Mouse (Mus musculus): ENCODE results near the gene Ddx51. TPM values are rescaled to one million over a fixed set of nuclear protein-coding genes. Genes with fewer than 3 reads are reported as not detected.

The Ddx51 gene
- polyA plus RNA-seq, 1 experiment from 2014 or later, result 18.2 TPM

GRCm38 (mm10) chr5:110664750-110665269, 11.6 kb downstream of the Ddx51 start:
- no peak overlapping the region for H3K9ac ChIP-seq
- no peaks in the 10 kb centered on the region for H3K27me3 ChIP-seq
- no peak overlapping the region for H3K4me3 ChIP-seq (replicated peaks)
- no peaks in the 10 kb centered on the region for H3K4me1 ChIP-seq (replicated peaks)
- H3K4me2 ChIP-seq, result no peak overlapping the region
- DNase-seq (no peak), ATAC-seq (ENCODE audit: low read depth) (no peak)
- H3K36me3 ChIP-seq, result peaks cover 92% of the 10 kb centered on the region
- 85% methylated on average over 2 of the region's 2 CpGs for whole genome bisulfite sequencing (ENCODE audit: insufficient replicate concordance)
- no peak overlapping the region for H3K27ac ChIP-seq
- H3K9me3 ChIP-seq (replicated peaks), result no peaks in the 10 kb centered on the region

- no peaks in the 10 kb centered on the region for H3K4me1 ChIP-seq (replicated peaks)
- ATAC-seq (ENCODE audit: low read depth), result peak; percentile 41; the same call in 1 of the 2 replicates
- no peaks in the 10 kb centered on the region for H3K9me3 ChIP-seq (replicated peaks)
- 80% methylated on average over 6 of the region's 6 CpGs for WGBS (ENCODE audit: insufficient replicate concordance)
- no peak overlapping the region for H3K4me2 ChIP-seq
- no peak overlapping the region for H3K4me3 ChIP-seq (replicated peaks)
- no peaks in the 10 kb centered on the region for H3K27me3 ChIP-seq
- no peak for DNase-seq
- no peak overlapping the region for H3K9ac ChIP-seq
- peaks cover 92% of the 10 kb centered on the region for H3K36me3 ChIP-seq
- H3K27ac ChIP-seq, result no peak overlapping the region
Measured at GRCm38 (mm10) chr5:110665486-110666121, 12.4 kb downstream of the Ddx51 start.

- H3K9ac ChIP-seq, result no peak overlapping the region
- H3K9me3 ChIP-seq (replicated peaks), result no peaks in the 10 kb centered on the region
- H3K36me3 ChIP-seq, result peaks cover 96% of the 10 kb centered on the region
- 78% methylated on average over 7 of the region's 8 CpGs for WGBS (ENCODE audit: insufficient replicate concordance)
- DNase-seq (no peak), ATAC-seq (ENCODE audit: low read depth) (no peak)
- H3K27me3 ChIP-seq, result no peaks in the 10 kb centered on the region
- no peak overlapping the region for H3K4me2 ChIP-seq
- no peak overlapping the region for H3K27ac ChIP-seq
- H3K4me1 ChIP-seq (replicated peaks), result no peaks in the 10 kb centered on the region
- no peak overlapping the region for H3K4me3 ChIP-seq (replicated peaks)
Measured at GRCm38 (mm10) chr5:110682041-110682440, 28.8 kb downstream of the Ddx51 start.

GRCm38 (mm10) chr5:110698617-110699016, 45.4 kb downstream of the Ddx51 start:
- Histone ChIP-seq H3K27ac (no peak overlapping the region), H3K4me1 (replicated peaks) (no peaks in the 10 kb centered on the region), H3K9ac (no peak overlapping the region), H3K27me3 (no peaks in the 10 kb centered on the region), H3K4me3 (replicated peaks) (no peak overlapping the region), H3K4me2 (no peak overlapping the region), H3K9me3 (replicated peaks) (no peaks in the 10 kb centered on the region), H3K36me3 (peaks cover 95% of the 10 kb centered on the region)
- 81% methylated on average over 4 of the region's 4 CpGs for WGBS (ENCODE audit: insufficient replicate concordance)
- DNase-seq, result no peak
- ATAC-seq (ENCODE audit: low read depth), result no peak

- ATAC-seq (ENCODE audit: low read depth), result no peak
- no peak overlapping the region for H3K27ac ChIP-seq
- H3K4me1 ChIP-seq (replicated peaks), result no peaks in the 10 kb centered on the region
- WGBS (ENCODE audit: insufficient replicate concordance), result 55% methylated on average over 1 of the region's 1 CpGs
- no peaks in the 10 kb centered on the region for H3K27me3 ChIP-seq
- no peak overlapping the region for H3K9ac ChIP-seq
- no peaks in the 10 kb centered on the region for H3K9me3 ChIP-seq (replicated peaks)
- H3K4me3 ChIP-seq (replicated peaks), result no peak overlapping the region
- peaks cover 97% of the 10 kb centered on the region for H3K36me3 ChIP-seq
- no peak for DNase-seq
- H3K4me2 ChIP-seq, result no peak overlapping the region
Measured at GRCm38 (mm10) chr5:110704004-110704403, 50.8 kb downstream of the Ddx51 start.

- WGBS (ENCODE audit: insufficient replicate concordance), result 90% methylated on average over 4 of the region's 4 CpGs
- peaks cover 81% of the 10 kb centered on the region for H3K36me3 ChIP-seq
- no peaks in the 10 kb centered on the region for H3K9me3 ChIP-seq (replicated peaks)
- no peak overlapping the region for H3K4me2 ChIP-seq
- no peak for DNase-seq
- no peak for ATAC-seq (ENCODE audit: low read depth)
- no peak overlapping the region for H3K27ac ChIP-seq
- peaks cover 18% of the 10 kb centered on the region for H3K4me1 ChIP-seq (replicated peaks)
- no peak overlapping the region for H3K9ac ChIP-seq
- H3K4me3 ChIP-seq (replicated peaks), result no peak overlapping the region
- no peaks in the 10 kb centered on the region for H3K27me3 ChIP-seq
Measured at GRCm38 (mm10) chr5:110709256-110709655, 56.0 kb downstream of the Ddx51 start.

Small RNA genes within 50 kb of the gene (microRNA-seq; reads per million reads assigned to microRNA genes)
- gene Mir7026, result 2.9 reads per million, percentile 3 among the genes with 10 or more reads in this experiment

Other genes starting within 250 kb of the Ddx51 start
- 3.3 and 3.7 TPM in 2 replicates for gene Fbrsl1, start 204.9 kb upstream of the Ddx51 start, polyA plus RNA-seq (2015; fragmentation: Nextera tagmentation; extraction: Ambion mirVana)
- gene Galnt9, start 109.1 kb upstream of the Ddx51 start, polyA plus RNA-seq (2015; fragmentation: Nextera tagmentation; extraction: Ambion mirVana), result not detected in 2 replicates
- 66.8 and 70.9 TPM in 2 replicates for gene Noc4l, start within 50 bp of the Ddx51 start, polyA plus RNA-seq (2015; fragmentation: Nextera tagmentation; extraction: Ambion mirVana)
- 15.7 and 19.1 TPM in 2 replicates for gene Ep400, start 117.3 kb downstream of the Ddx51 start, polyA plus RNA-seq (2015; fragmentation: Nextera tagmentation; extraction: Ambion mirVana)
- 39.6 and 39.8 TPM in 2 replicates for gene Pus1, start 127.2 kb downstream of the Ddx51 start, polyA plus RNA-seq (2015; fragmentation: Nextera tagmentation; extraction: Ambion mirVana)
- gene Ulk1, start 156.6 kb downstream of the Ddx51 start, polyA plus RNA-seq (2015; fragmentation: Nextera tagmentation; extraction: Ambion mirVana), result 6.6 and 7.6 TPM in 2 replicates
- gene Hscb, start 186.3 kb downstream of the Ddx51 start, polyA plus RNA-seq (2015; fragmentation: Nextera tagmentation; extraction: Ambion mirVana), result 61.8 and 62.4 TPM in 2 replicates
- gene Chek2, start 186.5 kb downstream of the Ddx51 start, polyA plus RNA-seq (2015; fragmentation: Nextera tagmentation; extraction: Ambion mirVana), result 40.2 and 42.0 TPM in 2 replicates
- 0.95 and 1.1 TPM in 2 replicates for gene Ttc28, start 226.4 kb downstream of the Ddx51 start, polyA plus RNA-seq (2015; fragmentation: Nextera tagmentation; extraction: Ambion mirVana)